1 mouse cellular context compared by ENCODE assay signal in the genomic region with DNA sequence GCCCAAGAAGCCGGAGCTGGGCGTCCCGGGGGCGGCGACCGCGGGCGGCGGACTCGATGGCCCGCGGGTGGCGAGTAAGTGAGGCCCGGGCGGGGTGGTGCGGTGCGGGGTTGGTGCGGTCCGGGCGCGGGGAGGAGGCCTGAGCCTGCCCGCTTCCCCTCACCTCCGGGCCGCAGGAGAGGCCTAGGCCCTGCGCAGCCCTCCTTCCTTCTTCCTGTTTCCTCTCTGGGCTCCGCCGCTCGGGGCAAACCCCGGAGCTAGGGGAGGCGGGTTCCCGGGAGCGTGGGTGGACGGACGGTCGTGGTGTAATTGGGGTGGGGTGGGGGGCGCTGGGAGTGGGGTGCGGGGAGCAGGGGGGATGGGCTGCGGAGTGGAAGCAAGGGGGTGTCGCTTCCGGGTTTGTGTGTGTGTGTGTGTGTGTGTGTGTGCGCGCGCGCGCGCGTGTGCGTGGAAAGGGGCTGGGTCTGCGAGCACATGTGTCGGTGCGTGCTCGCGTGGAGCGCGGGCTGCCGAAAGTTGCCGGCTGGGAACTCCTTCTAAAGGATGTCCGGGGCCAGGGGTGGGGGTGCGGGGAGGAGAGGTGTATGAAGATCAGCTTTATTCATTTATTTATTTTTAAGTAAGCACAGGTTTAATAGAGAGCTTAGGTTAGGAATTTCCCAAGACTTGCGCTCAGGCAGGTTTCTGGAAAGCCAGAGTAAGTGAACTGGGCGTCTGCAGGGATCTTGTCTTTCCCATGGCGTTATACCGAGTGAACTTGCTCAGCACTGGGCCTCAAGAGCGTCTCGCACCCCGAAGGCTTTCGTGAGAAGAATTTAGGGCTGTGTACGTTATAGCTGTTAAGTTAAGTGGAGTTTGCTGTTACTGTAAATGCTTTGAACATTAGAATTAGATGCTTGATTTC.
A peak's percentile ranks its signal among the peaks of the same experiment; 100 is the strongest.
TF ChIP-seq lines count a peak whose summit lies in the region.

No protein-coding gene starts in this region.

TF ChIP-seq in MEL, 35 proteins besides CTCF, POLR2A, EP300 and RAD21 (continued from another document):
- TF ChIP-seq E2F4 (IDR thresholded peaks at IDR 0.05; ENCODE audit: borderline replicate concordance, low read depth, low read length) (no peak), ETS1 (IDR thresholded peaks at IDR 0.05; ENCODE audit: low read depth, low read length) (peak; percentile 10; the same call in 1 of the 2 replicates), GATA1 (IDR thresholded peaks at IDR 0.05; ENCODE audit: low read depth, low read length) (no peak), MYC (IDR thresholded peaks at IDR 0.05; ENCODE audit: low read depth, low read length) (peak; percentile 50; the same call in 1 of the 2 replicates), HCFC1 (IDR thresholded peaks at IDR 0.05; ENCODE audit: low read depth, low read length) (peak; percentile 74), MEF2A (IDR thresholded peaks at IDR 0.05; ENCODE audit: extremely low read depth, insufficient replicate concordance, low read depth, low read length, poor library complexity, severe bottlenecking) (no peak), ELF1 (IDR thresholded peaks at IDR 0.05; ENCODE audit: low read depth, low read length) (peak; percentile 86), SIN3A (IDR thresholded peaks at IDR 0.05; ENCODE audit: low read length) (peak; percentile 56), POLR2AphosphoS2 (IDR thresholded peaks at IDR 0.05; ENCODE audit: low read length) (no peak; the same call in 1 of the 2 replicates), MYB (IDR thresholded peaks at IDR 0.05; ENCODE audit: low read depth, low read length) (no peak), RCOR1 (IDR thresholded peaks at IDR 0.05; ENCODE audit: low read depth, low read length) (no peak)
